Mouse (Mus musculus) C2C12 (cell line): Measurements from ENCODE around the gene Kcnk2. TPM values are rescaled to one million over a fixed set of nuclear protein-coding genes. Genes with fewer than 3 reads are reported as not detected.
"Not testable (repeated sequence)": the region's sequence is repeated elsewhere in the genome, so short reads cannot be mapped to it uniquely, and the experiment has no call there.

Source experiments
- H3K27me3 ChIP-seq: one replicate; pipeline ENCODE4 v1.6.1; 2011; ENCODE audit not compliant: control insufficient read depth, insufficient read depth, insufficient read length
- H3K36me3 ChIP-seq: one replicate; pipeline ENCODE4 v1.6.1; 2011; ENCODE audit not compliant: control insufficient read depth, insufficient read depth
- H3K4me3 ChIP-seq: one replicate; pipeline ENCODE4 v1.5.1; 2011; ENCODE audit warnings: mild to moderate bottlenecking, control low read depth; ENCODE audit not compliant: poor library complexity, insufficient read depth, severe bottlenecking
- H3K79me2 ChIP-seq: one replicate; pipeline ENCODE4 v1.6.1; 2011; ENCODE audit not compliant: control insufficient read depth, insufficient read depth
- H3K79me3 ChIP-seq: one replicate; pipeline ENCODE4 v1.6.1; 2011; ENCODE audit warnings: low read depth, control low read depth
- H3ac ChIP-seq: one replicate; pipeline ENCODE3; 2011; ENCODE audit warnings: low read depth; ENCODE audit not compliant: control insufficient read depth, insufficient read length
- CEBPB ChIP-seq: IDR thresholded peaks from one replicate; pipeline ENCODE4 v1.6.1; 2011; ENCODE audit warnings: low read depth, mild to moderate bottlenecking, control low read depth, moderate library complexity
- CTCF ChIP-seq: IDR thresholded peaks from one replicate; pipeline ENCODE4 v1.5.1; 2011; ENCODE audit not compliant: control insufficient read depth, insufficient read depth, insufficient read length
- FOSL1 ChIP-seq: IDR thresholded peaks from one replicate; pipeline ENCODE4 v1.8.0; 2011; ENCODE audit warnings: mild to moderate bottlenecking, low read length; ENCODE audit not compliant: poor library complexity, insufficient read depth, severe bottlenecking
- MAX ChIP-seq: IDR thresholded peaks from one replicate; pipeline ENCODE4 v1.6.1; 2011; ENCODE audit warnings: mild to moderate bottlenecking, control low read depth
- MYOD1 ChIP-seq: IDR thresholded peaks from one replicate; pipeline ENCODE4 v1.6.1; 2011; ENCODE audit warnings: low read depth; ENCODE audit not compliant: control insufficient read depth, insufficient read length
- MYOG ChIP-seq: IDR thresholded peaks from one replicate; pipeline ENCODE4 v1.6.1; 2011; ENCODE audit not compliant: control insufficient read depth, insufficient read length; ENCODE audit errors: extremely low read depth
- USF1 ChIP-seq: IDR thresholded peaks from one replicate; pipeline ENCODE4 v1.6.1; 2011; ENCODE audit warnings: low read depth, mild to moderate bottlenecking, control low read depth, moderate library complexity
- polyA plus RNA-seq: library from polyadenylated mRNA; unstranded; fragments of >200 nt; fragmentation: generic; extraction: Trizol; gene quantifications from one replicate; pipeline ENCODE4 v1.2.1, GENCODE M21; 2012; ENCODE audit warnings: missing spikeins

Kcnk2 gene
- polyA plus RNA-seq, 1 experiment, result 6.0 TPM

GRCm38 (mm10) chr1:189253631-189254030 lies 148.4 kb downstream of the Kcnk2 start:
- Histone ChIP-seq H3K79me3 (no peaks in the 10 kb centered on the region), H3K4me3 (no peak overlapping the region), H3ac (no peak overlapping the region), H3K27me3 (no peaks in the 10 kb centered on the region), H3K36me3 (no peaks in the 10 kb centered on the region), H3K79me2 (no peaks in the 10 kb centered on the region)
- no peak for TF ChIP-seq FOSL1
- no peak for TF ChIP-seq MYOG
- no peak for TF ChIP-seq USF1
- TF ChIP-seq CEBPB, result no peak

- no peaks in the 10 kb centered on the region for H3K27me3 ChIP-seq
- no peak overlapping the region for H3ac ChIP-seq
- TF ChIP-seq FOSL1, result no peak
- no peak for TF ChIP-seq CTCF
- no peak for TF ChIP-seq MYOD1
- no peak for TF ChIP-seq MAX
- TF ChIP-seq CEBPB, result no peak
- H3K79me3 ChIP-seq, result no peaks in the 10 kb centered on the region
- no peak overlapping the region for H3K4me3 ChIP-seq
- H3K36me3 ChIP-seq, result no peaks in the 10 kb centered on the region
- H3K79me2 ChIP-seq, result no peaks in the 10 kb centered on the region
Measured at GRCm38 (mm10) chr1:189253207-189253606, 148.9 kb downstream of the Kcnk2 start.

GRCm38 (mm10) chr1:189243206-189243605 lies 158.9 kb downstream of the Kcnk2 start:
- not testable (repeated sequence) for H3ac ChIP-seq, H3K36me3 ChIP-seq, H3K27me3 ChIP-seq, H3K79me2 ChIP-seq, H3K79me3 ChIP-seq, H3K4me3 ChIP-seq

- Histone ChIP-seq H3K79me2 (no peaks in the 10 kb centered on the region), H3K27me3 (no peaks in the 10 kb centered on the region), H3K4me3 (no peak overlapping the region), H3K79me3 (no peaks in the 10 kb centered on the region), H3K36me3 (no peaks in the 10 kb centered on the region), H3ac (no peak overlapping the region)
- TF ChIP-seq MYOG, result no peak
- TF ChIP-seq CTCF, result no peak
- TF ChIP-seq FOSL1, result no peak
- TF ChIP-seq USF1, result no peak
- no peak for TF ChIP-seq MAX
- TF ChIP-seq MYOD1, result no peak
- TF ChIP-seq CEBPB, result no peak
Measured at GRCm38 (mm10) chr1:189235261-189235660, 166.8 kb downstream of the Kcnk2 start.

- no peaks in the 10 kb centered on the region for H3K79me3 ChIP-seq
- H3ac ChIP-seq, result no peak overlapping the region
- no peaks in the 10 kb centered on the region for H3K36me3 ChIP-seq
- no peak for TF ChIP-seq FOSL1
- TF ChIP-seq CTCF, result no peak
- no peak for TF ChIP-seq CEBPB
- TF ChIP-seq USF1, result no peak
- TF ChIP-seq MYOG, result no peak
- no peak for TF ChIP-seq MAX
- no peak for TF ChIP-seq MYOD1
- H3K27me3 ChIP-seq, result no peaks in the 10 kb centered on the region
- no peaks in the 10 kb centered on the region for H3K79me2 ChIP-seq
- H3K4me3 ChIP-seq, result no peak overlapping the region
Measured at GRCm38 (mm10) chr1:189232829-189233228, 169.2 kb downstream of the Kcnk2 start.

- TF ChIP-seq MAX (no peak), USF1 (no peak)
- Histone ChIP-seq H3K79me2 (no peaks in the 10 kb centered on the region), H3K27me3 (no peaks in the 10 kb centered on the region)
Measured at GRCm38 (mm10) chr1:189228222-189229084, 173.6 kb downstream of the Kcnk2 start.

More at GRCm38 (mm10) chr1:189228222-189229084, 173.6 kb downstream of the Kcnk2 start:
- no peak overlapping the region for H3K4me3 ChIP-seq
- no peaks in the 10 kb centered on the region for H3K79me3 ChIP-seq
- no peak overlapping the region for H3ac ChIP-seq
- H3K36me3 ChIP-seq, result no peaks in the 10 kb centered on the region
